1 mouse cellular context compared by ENCODE assay signal in the genomic region with DNA sequence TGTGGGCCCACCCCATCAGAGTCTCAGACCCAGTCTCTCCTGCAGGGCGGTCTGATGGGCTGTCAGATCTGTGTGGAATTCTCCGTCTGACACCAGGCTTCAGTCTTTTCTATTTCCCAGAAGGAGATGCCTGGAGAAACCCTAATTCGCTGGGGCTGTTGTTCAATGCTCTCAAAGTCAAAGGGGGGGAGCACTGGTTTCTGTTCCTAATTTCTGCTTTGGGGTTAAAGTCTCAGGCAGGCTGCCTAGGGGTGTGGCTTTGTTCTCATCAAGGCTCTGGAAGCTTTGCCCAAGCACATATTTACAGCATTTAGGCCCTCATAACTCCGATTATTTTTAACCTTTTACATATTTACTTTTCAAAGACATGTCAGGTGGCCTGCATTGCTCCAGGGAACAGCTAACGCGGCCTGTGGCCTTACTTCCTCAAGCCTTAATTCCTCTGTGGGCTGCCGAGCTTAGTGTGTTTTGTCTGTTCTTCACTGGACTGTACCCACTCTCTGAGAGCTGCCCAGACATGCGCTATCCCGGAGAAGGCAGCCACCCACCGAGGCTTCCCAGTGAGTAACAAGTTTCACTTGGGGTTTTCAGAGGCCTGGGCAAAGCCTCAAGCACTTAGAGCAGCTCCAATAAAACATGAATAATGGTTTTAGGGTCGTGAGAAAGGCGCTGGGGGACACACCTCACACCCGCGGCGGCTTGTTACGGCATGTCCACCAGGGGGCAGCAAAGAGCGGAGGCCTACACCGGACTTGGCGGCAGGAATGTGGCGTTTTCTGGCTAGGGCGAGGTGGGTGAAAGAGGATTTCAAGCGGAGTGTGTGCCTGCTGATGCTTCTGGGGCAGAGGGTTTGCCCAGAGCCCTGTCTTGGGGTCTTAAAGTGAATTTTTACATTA.
TF ChIP-seq lines count a peak whose summit lies in the region.

No protein-coding gene starts in this region.

TF ChIP-seq in ES-E14, 5 proteins besides CTCF, POLR2A, EP300 and RAD21:
- no peak for TF ChIP-seq MAFK (IDR thresholded peaks at IDR 0.05; ENCODE audit: insufficient read depth, low read depth, low read length)
- TF ChIP-seq CHD2 (IDR thresholded peaks at IDR 0.05; ENCODE audit: low read depth, low read length) = no peak
- TF ChIP-seq ZC3H11A (IDR thresholded peaks at IDR 0.05; ENCODE audit: borderline replicate concordance, low read depth, low read length) = no peak
- TF ChIP-seq HCFC1 (IDR thresholded peaks at IDR 0.05; ENCODE audit: borderline replicate concordance, insufficient read depth, low read length) = no peak
- no peak for TF ChIP-seq ZNF384 (IDR thresholded peaks at IDR 0.05; ENCODE audit: low read depth, low read length)
